Mouse (Mus musculus) bone marrow macrophage, adult 2 months (primary cell): Measurements from ENCODE around the gene Rbpms2. TPM values are rescaled to one million over a fixed set of nuclear protein-coding genes. Genes with fewer than 3 reads are reported as not detected.

ENCODE experiments used
- H3K27ac ChIP-seq: 2 replicates; pipeline ENCODE4 v1.5.1; 2012; ENCODE audit warnings: low read depth, low read length; ENCODE audit not compliant: insufficient read depth
- H3K4me1 ChIP-seq: 2 replicates; pipeline ENCODE4 v1.6.1; 2012; ENCODE audit warnings: low read length; ENCODE audit not compliant: control insufficient read depth, insufficient read depth
- H3K4me3 ChIP-seq: 2 replicates; pipeline ENCODE4 v1.5.1; 2012; ENCODE audit warnings: mild to moderate bottlenecking, low read length, moderate library complexity; ENCODE audit not compliant: insufficient read depth
- CTCF ChIP-seq: IDR thresholded peaks from 2 replicates; pipeline ENCODE4 v1.5.1; 2012; ENCODE audit warnings: low read depth, mild to moderate bottlenecking, low read length, moderate library complexity
- POLR2A ChIP-seq: IDR thresholded peaks from 2 replicates; pipeline ENCODE4 v1.6.1; 2012; ENCODE audit warnings: mild to moderate bottlenecking, low read depth, low read length, borderline replicate concordance
- polyA plus RNA-seq: library from polyadenylated mRNA; stranded (reverse); fragments of >200 nt; gene quantifications from 2 replicates; pipeline ENCODE4 v1.2.4, GENCODE M21; 2012; ENCODE audit not compliant: missing spikeins, insufficient read depth, insufficient read length

Gene Rbpms2
- not detected in 2 replicates for polyA plus RNA-seq

DNA sequence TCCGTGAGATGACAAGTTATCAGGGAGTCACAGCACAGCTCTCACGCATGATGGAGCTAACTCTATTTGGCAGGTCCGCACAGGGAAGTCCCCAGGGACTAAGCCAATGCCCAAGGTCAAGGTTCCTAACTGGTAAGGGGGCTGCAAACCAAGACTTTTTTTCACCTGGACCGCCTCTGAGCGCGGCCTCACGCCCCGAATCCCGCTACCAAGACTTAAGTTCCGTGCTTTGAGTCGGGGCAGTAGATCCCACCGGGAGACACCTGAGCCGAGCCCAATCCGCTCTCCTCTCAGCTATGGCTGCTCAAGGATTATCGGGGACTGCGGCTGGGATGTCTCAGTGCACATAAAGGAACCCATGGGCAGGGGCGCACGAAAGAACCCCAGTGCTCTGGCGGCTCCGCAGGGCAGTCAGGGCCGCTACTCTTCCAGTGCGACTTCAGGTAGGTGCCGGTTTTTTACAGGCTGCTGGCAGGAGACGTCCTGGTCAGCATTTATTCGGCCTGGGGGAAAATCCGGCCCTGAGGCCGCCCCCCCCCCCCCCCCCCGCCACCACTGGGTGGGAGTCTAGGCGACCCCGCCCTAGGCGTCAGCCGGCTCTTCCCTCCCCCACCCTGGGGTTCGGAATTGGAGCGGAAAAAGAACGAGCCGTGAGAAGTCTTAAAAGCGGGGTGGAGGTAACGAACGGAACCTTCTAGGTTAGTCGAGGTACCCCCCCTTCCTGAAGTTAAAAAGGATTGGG lies at the start of gene Rbpms2:
Gene Rbpms2 (plus strand): TSS at position 624 of the 742 bp plus-strand sequence.
- Histone ChIP-seq H3K4me3 (peak within 1 kb of the TSS; percentile 61), H3K27ac (no peak within 1 kb of the TSS)

GRCm38 (mm10) chr9:65579781-65580371 lies 49.6 kb upstream of the Rbpms2 start, which contains the start of gene Plekho2:
Gene Plekho2 (minus strand): TSS chr9:65580040.
- peak within 1 kb of the TSS; percentile 92 for H3K27ac ChIP-seq
- peaks cover 25% of the 10 kb centered on the region for H3K4me1 ChIP-seq
- H3K4me3 ChIP-seq: peak within 1 kb of the TSS; percentile 79
- TF ChIP-seq POLR2A: peak; percentile 98
- TF ChIP-seq CTCF: no peak

More for the DNA sequence above, at the start of gene Rbpms2:
- H3K4me1 ChIP-seq: no peaks in the 10 kb centered on the region
- TF ChIP-seq CTCF (no peak), POLR2A (no peak)

DNA sequence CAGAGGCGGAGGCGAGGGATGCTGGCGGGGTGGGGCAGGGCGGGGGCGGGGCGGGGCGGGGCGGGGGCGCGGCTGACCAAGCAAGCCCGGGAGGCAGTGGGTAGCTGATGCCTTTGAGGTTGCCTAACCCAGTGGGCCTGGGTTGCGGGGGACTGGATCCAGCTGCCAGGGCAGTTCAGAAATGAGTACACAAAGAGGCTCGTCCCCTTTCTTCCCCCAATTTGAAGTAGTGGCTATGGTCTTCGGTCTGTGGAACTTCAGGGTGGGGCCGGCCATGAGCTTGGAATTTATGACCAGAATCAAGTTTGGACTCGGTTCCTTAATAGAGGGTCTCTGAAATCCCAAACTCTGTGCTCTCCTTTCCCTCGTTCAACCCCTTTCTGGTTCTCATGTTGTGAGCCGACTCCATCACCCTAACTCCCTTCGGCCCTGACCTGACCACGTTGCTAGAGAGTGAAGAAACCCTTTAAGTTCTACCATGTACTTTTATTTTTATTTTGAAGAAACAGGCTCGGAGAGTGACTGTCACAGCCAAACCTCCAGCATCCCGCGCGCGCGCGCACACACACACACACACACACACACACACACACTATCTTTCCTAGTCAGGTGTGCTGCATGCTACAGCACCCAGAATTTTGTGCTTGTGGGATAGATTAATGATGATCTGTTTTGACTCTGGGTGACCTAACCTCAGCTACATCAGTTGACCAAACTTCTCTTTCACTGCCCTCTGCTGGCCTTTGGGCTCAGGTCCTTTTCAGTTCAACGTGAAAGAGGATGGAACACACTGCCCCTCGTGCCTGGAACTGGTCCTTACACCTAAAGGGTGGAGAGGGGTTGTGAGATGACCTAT lies 48.8 kb upstream of the Rbpms2 start:
- peak overlapping the region; percentile 46 for H3K4me3 ChIP-seq
- TF ChIP-seq POLR2A: no peak
- TF ChIP-seq CTCF: peak; percentile 46; the same call in 1 of the 2 replicates
- H3K4me1 ChIP-seq: peaks cover 18% of the 10 kb centered on the region
- H3K27ac ChIP-seq: peak overlapping the region; percentile 78

- Histone ChIP-seq H3K4me3 (no peak overlapping the region), H3K4me1 (peaks cover 7% of the 10 kb centered on the region), H3K27ac (peak overlapping the region; percentile 78)
- no peak for TF ChIP-seq POLR2A
- no peak for TF ChIP-seq CTCF
These were observed 46.4 kb upstream of the Rbpms2 start for GRCm38 (mm10) chr9:65583045-65583444.

- TF ChIP-seq CTCF (no peak), POLR2A (no peak)
- peak within 1 kb of the TSS; percentile 21; the same call in 1 of the 2 replicates for H3K27ac ChIP-seq
- H3K4me3 ChIP-seq: peak within 1 kb of the TSS; percentile 64
- peaks cover 7% of the 10 kb centered on the region for H3K4me1 ChIP-seq
These were observed 42.8 kb upstream of the Rbpms2 start, which contains the start of gene Pif1 for GRCm38 (mm10) chr9:65586406-65587269. Gene Pif1 (plus strand): TSS chr9:65587160.

DNA sequence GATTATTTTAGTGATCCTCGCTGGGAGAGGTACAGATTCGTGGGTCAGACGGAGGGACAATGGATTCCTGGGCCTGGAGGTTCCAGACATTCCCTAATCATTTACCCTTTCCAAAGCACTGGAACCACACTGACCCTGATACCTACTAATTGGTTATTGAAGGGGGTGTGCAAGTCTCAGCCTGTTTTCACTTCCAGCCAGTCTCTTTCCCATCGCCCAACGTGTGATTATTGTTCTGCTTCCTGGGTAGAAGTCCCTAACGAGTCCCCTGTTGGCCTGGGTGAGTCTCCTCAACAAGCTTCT lies 42.2 kb upstream of the Rbpms2 start:
- peaks cover 7% of the 10 kb centered on the region for H3K4me1 ChIP-seq
- H3K27ac ChIP-seq: 0 out of 2 replicates have a peak overlapping the region, but pooled peaks have one; percentile 21
- peak overlapping the region; percentile 64 for H3K4me3 ChIP-seq
- TF ChIP-seq CTCF: no peak
- TF ChIP-seq POLR2A: no peak

GRCm38 (mm10) chr9:65587573-65588358 lies 41.7 kb upstream of the Rbpms2 start:
- TF ChIP-seq POLR2A: no peak
- no peak for TF ChIP-seq CTCF
- Histone ChIP-seq H3K27ac (no peak overlapping the region), H3K4me1 (peaks cover 1% of the 10 kb centered on the region)

GRCm38 (mm10) chr9:65589091-65589490 lies 40.4 kb upstream of the Rbpms2 start:
- TF ChIP-seq CTCF (no peak), POLR2A (no peak)
- no peak overlapping the region for H3K27ac ChIP-seq
- H3K4me3 ChIP-seq: no peak overlapping the region
- no peaks in the 10 kb centered on the region for H3K4me1 ChIP-seq

More at GRCm38 (mm10) chr9:65587573-65588358, 41.7 kb upstream of the Rbpms2 start:
- H3K4me3 ChIP-seq: peak overlapping the region; percentile 64
